Mouse (Mus musculus): ENCODE data around the gene Heyl. TPM values are rescaled to one million over a fixed set of nuclear protein-coding genes. Genes with fewer than 3 reads are reported as not detected.

The Heyl gene
- polyA plus RNA-seq (2014; fragmentation: Illumina TruSeq; extraction: RNeasy Lipid Tissue Mini Kit (QIAGEN cat#74804); ENCODE audit: low replicate concordance), result 0.52 TPM

DNA sequence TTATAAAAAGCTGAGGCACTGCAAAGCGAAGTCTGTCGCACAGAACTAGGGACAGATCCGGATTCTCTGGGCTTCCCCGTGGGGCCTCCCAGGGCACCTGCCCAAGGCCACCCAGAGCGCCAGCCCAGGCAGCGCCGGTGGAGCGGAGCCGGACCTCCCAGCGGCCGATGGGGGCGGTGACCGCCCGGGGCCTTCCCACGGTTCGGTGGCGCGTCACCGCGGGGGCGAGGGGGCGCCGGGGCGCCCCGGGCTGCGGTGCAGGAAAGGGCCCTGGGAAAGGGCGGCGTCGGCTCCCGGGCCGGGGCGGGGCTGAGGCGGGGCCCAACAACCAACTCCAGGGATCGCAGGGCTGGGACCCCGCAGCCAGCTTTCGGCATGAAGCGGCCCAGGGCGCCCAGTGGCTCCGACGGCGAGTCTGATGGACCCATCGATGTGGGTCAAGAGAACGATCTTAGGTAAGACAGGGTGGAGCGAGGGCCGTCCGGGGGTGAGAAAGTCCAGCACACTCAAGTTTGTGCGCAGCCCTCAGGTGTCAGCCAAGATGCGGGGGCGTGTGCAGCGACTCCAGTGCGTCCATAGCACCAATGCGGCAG is at the start of gene Heyl:
TSS of gene Heyl (plus strand) at position 65 of the 593 bp plus-strand sequence.

DNA sequence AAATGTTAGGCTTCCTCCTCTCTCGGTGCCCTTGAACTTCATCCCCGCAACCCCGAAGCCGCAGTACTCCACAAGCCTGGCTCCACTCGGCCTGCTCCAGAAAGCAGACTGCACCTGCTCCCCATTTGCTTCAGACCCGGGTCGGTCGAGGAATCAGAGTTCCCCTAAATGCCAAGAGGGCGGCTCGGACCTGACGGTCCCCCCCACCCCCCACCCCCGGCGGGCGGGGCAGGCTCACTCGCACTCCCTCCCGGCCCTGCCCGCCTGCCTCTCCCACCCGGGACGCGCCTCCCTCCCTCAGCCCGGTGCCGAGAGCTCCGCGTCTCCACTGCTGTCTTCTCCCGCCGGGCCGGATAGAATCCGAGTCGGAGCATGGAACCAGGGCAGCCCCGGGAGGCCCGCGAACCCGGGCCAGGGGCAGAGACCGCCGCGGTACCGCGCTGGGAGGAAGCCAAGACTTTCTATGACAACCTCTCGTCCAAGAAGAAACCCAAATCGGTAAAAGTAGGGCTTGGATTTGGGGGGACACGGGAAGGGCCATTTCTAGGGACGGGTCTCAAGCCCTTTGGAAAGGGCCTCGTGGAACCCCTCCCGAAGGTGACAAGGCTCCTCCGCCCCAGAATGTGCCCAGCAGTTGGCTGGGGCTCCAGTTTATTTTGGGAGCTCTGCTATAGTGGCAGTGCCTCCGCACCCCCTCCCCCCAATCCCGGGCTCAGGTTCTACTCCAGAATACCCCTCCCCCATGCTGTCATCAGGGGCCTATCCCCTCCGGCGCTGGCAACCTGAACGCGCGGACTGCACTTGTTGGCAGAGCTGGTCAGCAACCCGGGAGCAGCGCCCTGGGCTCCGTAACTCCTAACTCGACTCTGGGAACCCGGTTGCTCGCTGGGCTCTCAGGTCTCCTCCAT is 31.9 kb upstream of the Heyl start, which contains the start of gene Nt5c1a:
TSS of gene Nt5c1a (plus strand) at position 319 of the 908 bp plus-strand sequence.

DNA sequence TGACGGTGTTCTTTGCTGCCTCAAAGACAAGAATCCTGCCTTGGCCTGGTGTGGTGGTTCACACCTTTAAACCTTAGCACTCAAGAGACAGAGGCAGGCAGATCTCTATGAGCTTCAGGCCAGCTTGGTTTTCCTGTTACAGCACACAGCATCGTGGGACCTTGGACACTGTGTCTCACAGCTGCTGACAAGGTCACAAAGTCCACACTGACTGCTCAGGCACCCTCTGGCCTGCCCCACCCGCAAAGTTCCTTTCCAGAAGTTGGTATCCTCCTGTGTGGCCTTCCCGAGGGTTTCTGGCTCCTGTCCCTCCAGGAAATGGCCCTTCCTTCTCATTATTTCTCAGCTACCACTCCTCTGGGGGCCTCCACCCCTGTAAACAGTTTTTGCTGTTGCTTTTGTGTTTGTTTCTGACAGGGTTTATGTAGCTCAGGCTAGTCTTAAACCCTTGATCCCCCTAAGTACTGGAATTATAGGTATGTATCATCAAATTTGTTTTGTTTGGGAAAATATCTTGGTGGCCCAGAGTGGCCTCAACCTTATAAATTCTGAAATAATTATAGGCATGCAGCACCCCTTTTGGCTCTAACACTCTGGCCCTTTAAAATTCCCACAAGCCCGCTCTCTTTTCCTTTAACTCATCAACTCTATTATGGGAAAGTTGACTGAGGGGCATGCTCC is 28.5 kb downstream of the Heyl start, which contains the start of gene Pabpc4:
TSS of gene Pabpc4 (plus strand) at position 631 of the 681 bp plus-strand sequence.

Other genes starting within 250 kb of the Heyl start
- 2.2 TPM for gene Mycl, start 237.9 kb upstream of the Heyl start, polyA plus RNA-seq (2014; fragmentation: Illumina TruSeq; extraction: RNeasy Lipid Tissue Mini Kit (QIAGEN cat#74804); ENCODE audit: low replicate concordance)
- 10.4 TPM for gene Trit1, start 217.0 kb upstream of the Heyl start, polyA plus RNA-seq (2014; fragmentation: Illumina TruSeq; extraction: RNeasy Lipid Tissue Mini Kit (QIAGEN cat#74804); ENCODE audit: low replicate concordance)
- gene Bmp8b, start 128.4 kb upstream of the Heyl start, polyA plus RNA-seq (2014; fragmentation: Illumina TruSeq; extraction: RNeasy Lipid Tissue Mini Kit (QIAGEN cat#74804); ENCODE audit: low replicate concordance), result 1.4 TPM
- not detected for gene Oxct2b, start 117.3 kb upstream of the Heyl start, polyA plus RNA-seq (2014; fragmentation: Illumina TruSeq; extraction: RNeasy Lipid Tissue Mini Kit (QIAGEN cat#74804); ENCODE audit: low replicate concordance)
- gene Ppie, start 93.6 kb upstream of the Heyl start, polyA plus RNA-seq (2014; fragmentation: Illumina TruSeq; extraction: RNeasy Lipid Tissue Mini Kit (QIAGEN cat#74804); ENCODE audit: low replicate concordance), result 6.7 TPM
- gene Hpcal4, start 50.3 kb upstream of the Heyl start, polyA plus RNA-seq (2014; fragmentation: Illumina TruSeq; extraction: RNeasy Lipid Tissue Mini Kit (QIAGEN cat#74804); ENCODE audit: low replicate concordance), result 0.41 TPM
- not detected for gene Nt5c1a, start 32.1 kb upstream of the Heyl start, polyA plus RNA-seq (2014; fragmentation: Illumina TruSeq; extraction: RNeasy Lipid Tissue Mini Kit (QIAGEN cat#74804); ENCODE audit: low replicate concordance)
- gene Pabpc4, start 28.8 kb downstream of the Heyl start, polyA plus RNA-seq (2014; fragmentation: Illumina TruSeq; extraction: RNeasy Lipid Tissue Mini Kit (QIAGEN cat#74804); ENCODE audit: low replicate concordance), result 23.7 TPM
- gene Oxct2a, start 90.1 kb downstream of the Heyl start, polyA plus RNA-seq (2014; fragmentation: Illumina TruSeq; extraction: RNeasy Lipid Tissue Mini Kit (QIAGEN cat#74804); ENCODE audit: low replicate concordance), result not detected
- gene Bmp8a, start 109.7 kb downstream of the Heyl start, polyA plus RNA-seq (2014; fragmentation: Illumina TruSeq; extraction: RNeasy Lipid Tissue Mini Kit (QIAGEN cat#74804); ENCODE audit: low replicate concordance), result 5.5 TPM

Data from small intestine, adult 10 weeks (tissue).